Mouse (Mus musculus): Measurements from ENCODE around the gene Gal3st2. TPM values are rescaled to one million over a fixed set of nuclear protein-coding genes. Genes with fewer than 3 reads are reported as not detected.
"Not testable (repeated sequence)": the region's sequence is repeated elsewhere in the genome, so short reads cannot be mapped to it uniquely, and the experiment has no call there.

The Gal3st2 gene
- polyA plus RNA-seq, 1 experiment: not detected

- H3K4me1 ChIP-seq (ENCODE audit: control insufficient read depth, insufficient read depth, low read length); H3K27ac ChIP-seq (ENCODE audit: insufficient read depth, low read length); H3K4me3 ChIP-seq (ENCODE audit: insufficient read depth, low read length): not testable (repeated sequence)
Observed at GRCm38 (mm10) chr1:93890936-93891335, 29.8 kb downstream of the Gal3st2 start.

DNA sequence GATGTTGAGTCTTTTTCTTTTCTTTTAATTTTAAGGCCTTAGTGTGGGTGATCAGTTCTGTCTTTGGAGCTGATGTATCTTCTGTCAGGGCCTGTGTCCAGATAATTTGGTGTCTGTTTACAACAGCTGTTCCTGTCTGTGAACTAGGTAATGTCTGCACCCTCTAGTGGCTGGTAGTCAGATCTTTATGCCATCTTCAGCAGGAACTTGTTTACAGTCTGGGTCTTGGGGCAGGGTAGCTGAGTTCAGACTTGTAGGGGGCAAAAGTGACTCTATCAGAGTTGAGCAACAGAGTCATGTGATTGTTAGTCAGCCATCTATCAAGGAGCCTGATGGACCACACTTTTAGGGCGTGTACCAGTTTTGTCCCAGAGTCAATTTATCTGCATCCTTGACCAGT lies 36.3 kb downstream of the Gal3st2 start:
- H3K4me1 ChIP-seq (ENCODE audit: control insufficient read depth, insufficient read depth, low read length); H3K27ac ChIP-seq (ENCODE audit: insufficient read depth, low read length); H3K4me3 ChIP-seq (ENCODE audit: insufficient read depth, low read length): not testable (repeated sequence)

DNA sequence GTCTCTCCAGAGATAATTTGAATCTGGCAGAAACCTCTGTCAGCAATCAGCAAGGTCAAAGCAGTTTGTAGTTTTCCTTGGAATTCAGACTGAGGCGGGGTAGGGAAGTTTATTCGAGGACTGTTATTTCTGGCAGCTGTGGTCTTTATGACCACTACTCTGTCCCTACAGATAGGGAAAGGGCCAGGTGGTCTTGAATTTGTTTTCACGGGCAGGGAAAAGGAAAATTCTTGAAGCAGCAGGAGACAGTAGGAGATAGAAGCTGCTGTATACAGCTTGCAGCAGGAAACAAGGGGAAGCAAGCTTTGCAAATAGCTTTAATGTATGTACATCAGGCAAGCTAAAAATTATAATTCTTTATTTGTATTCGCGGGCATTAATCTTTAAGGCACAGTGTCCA lies 40.2 kb downstream of the Gal3st2 start:
- H3K27ac ChIP-seq (ENCODE audit: insufficient read depth, low read length); H3K4me1 ChIP-seq (ENCODE audit: control insufficient read depth, insufficient read depth, low read length); H3K4me3 ChIP-seq (ENCODE audit: insufficient read depth, low read length): not testable (repeated sequence)

DNA sequence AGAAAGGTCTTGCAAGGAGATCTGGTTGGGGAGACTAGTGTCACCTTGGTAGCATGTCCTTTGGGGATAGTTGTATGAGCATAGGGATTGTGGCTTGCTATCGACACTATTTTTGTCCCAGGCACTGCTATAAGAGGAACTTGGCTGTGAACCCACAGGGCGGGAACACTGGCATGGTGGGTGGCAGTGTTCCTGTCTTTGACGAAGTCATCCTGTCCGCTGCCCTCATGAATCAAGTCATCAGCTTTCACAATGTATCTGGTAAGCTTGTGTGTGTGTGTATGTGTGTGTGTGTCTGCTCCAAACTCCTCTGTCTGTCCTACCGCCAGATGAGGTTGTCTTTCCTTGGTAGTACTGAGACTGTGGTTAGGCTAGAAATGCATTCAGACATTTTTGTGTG lies 45.6 kb downstream of the Gal3st2 start:
- H3K4me1 ChIP-seq (ENCODE audit: control insufficient read depth, insufficient read depth, low read length); H3K27ac ChIP-seq (ENCODE audit: insufficient read depth, low read length); H3K4me3 ChIP-seq (ENCODE audit: insufficient read depth, low read length): not testable (repeated sequence)

DNA sequence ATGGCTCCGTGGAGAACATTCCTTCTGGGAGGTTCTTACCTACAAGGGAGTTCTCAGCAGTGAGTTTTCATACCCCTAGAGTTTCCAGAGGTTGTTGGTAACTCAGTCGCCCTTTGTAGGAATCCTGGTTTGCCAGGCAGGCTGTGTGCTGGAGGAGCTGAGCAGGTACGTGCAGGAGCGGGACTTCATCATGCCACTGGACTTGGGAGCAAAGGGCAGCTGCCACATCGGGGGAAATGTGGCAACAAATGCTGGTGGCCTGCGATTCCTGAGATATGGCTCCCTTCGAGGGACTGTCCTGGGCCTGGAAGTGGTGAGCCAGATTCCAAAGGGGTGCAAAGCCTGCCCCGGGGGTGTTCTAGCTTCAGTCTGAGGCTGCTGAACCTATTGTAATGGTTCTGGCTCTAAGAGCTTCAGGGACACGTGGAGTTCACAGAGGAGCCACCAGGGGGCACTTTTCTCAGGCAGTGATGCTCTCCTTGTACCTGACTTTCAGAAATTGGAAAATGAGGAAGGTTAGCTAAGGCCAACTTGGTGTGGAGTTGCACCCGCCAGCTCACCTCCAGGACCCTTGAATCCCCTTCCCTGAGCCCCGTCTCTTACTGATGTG lies 48.0 kb downstream of the Gal3st2 start:
- not testable (repeated sequence) for H3K4me3 ChIP-seq (ENCODE audit: insufficient read depth, low read length); H3K4me1 ChIP-seq (ENCODE audit: control insufficient read depth, insufficient read depth, low read length); H3K27ac ChIP-seq (ENCODE audit: insufficient read depth, low read length)

DNA sequence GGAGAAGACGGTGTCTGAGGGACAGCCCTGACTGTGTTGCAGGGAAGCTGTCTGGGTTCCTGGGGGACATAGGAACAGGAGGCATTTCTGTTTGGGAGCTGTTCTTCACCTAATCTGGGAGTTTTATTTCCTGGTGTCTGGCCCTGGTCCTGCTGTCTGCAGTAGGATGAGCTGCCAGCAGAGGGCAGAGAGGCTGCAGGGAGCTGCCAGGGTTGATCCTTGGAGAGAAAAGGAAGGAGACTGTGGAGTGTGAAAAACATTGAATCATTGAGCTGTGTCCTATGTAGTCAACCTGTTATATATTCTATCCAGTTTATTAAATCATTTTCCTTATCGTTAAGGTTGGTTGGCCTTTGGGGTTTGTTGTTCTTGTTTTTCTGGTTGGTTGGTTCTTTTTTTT lies 50.8 kb downstream of the Gal3st2 start:
- not testable (repeated sequence) for H3K4me3 ChIP-seq (ENCODE audit: insufficient read depth, low read length); H3K27ac ChIP-seq (ENCODE audit: insufficient read depth, low read length); H3K4me1 ChIP-seq (ENCODE audit: control insufficient read depth, insufficient read depth, low read length)

DNA sequence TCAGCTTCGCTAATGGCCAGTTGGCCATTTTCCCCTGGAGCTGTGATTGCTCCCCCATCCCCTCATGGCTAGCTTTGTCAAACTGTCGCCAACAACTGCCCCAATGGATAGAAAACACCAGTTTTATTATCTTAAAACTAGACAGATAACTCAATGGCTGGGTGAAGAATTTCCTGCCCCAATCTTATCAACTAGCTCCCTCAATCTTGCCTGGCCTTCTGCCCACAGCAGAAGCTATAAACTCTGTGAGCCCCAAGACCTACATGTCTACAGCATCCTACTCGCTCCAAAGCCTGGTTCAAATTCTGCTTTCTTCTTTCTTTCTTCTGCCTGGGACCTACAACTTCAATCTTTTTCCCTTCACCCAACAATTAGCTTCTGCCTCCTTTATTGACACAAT lies 56.1 kb downstream of the Gal3st2 start:
- H3K4me3 ChIP-seq (ENCODE audit: insufficient read depth, low read length); H3K4me1 ChIP-seq (ENCODE audit: control insufficient read depth, insufficient read depth, low read length); H3K27ac ChIP-seq (ENCODE audit: insufficient read depth, low read length): not testable (repeated sequence)

DNA sequence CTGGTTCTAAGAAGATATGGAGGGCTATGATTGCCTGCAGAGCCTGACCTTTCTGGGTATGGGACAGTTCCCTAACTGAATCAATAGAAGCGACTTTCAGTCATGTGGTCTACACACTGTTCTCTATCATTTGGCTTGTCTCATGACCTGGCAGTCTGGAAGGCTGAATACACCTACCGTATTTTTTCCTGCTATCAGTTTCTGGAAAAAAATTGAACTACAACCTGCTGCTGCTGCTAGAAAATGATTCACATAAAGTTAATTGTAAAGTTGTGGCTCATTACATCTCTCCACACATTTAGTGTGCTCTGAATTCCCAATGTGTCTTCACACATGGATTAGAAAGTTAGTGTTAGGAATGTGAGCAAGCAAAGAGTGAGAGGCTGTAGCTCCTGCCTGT lies 56.9 kb downstream of the Gal3st2 start, which contains the start of gene Gal3st2b:
Gene Gal3st2b (plus strand): TSS at position 301 of the 400 bp plus-strand sequence.
- not testable (repeated sequence) for H3K4me1 ChIP-seq (ENCODE audit: control insufficient read depth, insufficient read depth, low read length); H3K4me3 ChIP-seq (ENCODE audit: insufficient read depth, low read length); H3K27ac ChIP-seq (ENCODE audit: insufficient read depth, low read length)

GRCm38 (mm10) chr1:93918775-93919174 lies 57.7 kb downstream of the Gal3st2 start:
- not testable (repeated sequence) for H3K27ac ChIP-seq (ENCODE audit: insufficient read depth, low read length); H3K4me1 ChIP-seq (ENCODE audit: control insufficient read depth, insufficient read depth, low read length); H3K4me3 ChIP-seq (ENCODE audit: insufficient read depth, low read length)

DNA sequence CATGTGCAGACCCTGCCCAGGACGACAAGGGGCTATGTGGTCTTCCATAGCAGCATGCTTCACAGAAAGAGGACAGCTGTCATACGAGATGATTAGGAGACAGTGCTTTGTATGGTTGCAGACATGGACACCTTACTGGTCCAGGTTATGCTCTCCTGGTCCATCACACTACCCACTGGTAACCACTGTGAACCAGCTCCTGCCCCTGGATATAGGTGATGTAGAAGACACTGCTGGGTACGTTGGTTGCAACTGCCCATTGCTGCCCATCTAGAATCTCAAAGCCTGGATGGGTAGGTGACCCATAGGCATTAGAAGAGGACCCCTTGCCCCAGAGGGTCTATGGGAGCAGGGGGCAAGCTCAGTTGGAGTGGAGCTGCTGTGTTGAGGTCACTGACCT lies 58.2 kb downstream of the Gal3st2 start:
- not testable (repeated sequence) for H3K27ac ChIP-seq (ENCODE audit: insufficient read depth, low read length); H3K4me1 ChIP-seq (ENCODE audit: control insufficient read depth, insufficient read depth, low read length); H3K4me3 ChIP-seq (ENCODE audit: insufficient read depth, low read length)

DNA sequence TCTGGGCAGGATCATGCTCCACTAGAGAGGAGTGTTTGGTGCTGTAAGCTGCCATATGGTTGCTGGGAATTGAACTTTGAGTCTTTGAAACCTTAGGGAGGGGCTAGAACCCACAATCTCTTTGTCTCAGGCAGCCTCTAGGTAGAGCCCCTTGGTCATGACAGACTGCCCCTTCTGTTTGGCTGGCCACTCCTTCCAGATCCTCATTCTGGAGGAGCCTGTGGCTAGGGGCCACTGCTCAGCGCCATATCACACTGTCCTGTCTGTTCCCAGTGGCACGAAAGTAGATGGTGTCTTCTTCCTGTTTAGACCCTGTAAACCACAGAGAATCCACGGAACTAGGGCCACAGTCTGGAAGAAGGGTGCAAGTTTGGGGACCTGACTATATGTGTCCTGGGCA lies 61.5 kb downstream of the Gal3st2 start:
- not testable (repeated sequence) for H3K4me1 ChIP-seq (ENCODE audit: control insufficient read depth, insufficient read depth, low read length); H3K27ac ChIP-seq (ENCODE audit: insufficient read depth, low read length); H3K4me3 ChIP-seq (ENCODE audit: insufficient read depth, low read length)

DNA sequence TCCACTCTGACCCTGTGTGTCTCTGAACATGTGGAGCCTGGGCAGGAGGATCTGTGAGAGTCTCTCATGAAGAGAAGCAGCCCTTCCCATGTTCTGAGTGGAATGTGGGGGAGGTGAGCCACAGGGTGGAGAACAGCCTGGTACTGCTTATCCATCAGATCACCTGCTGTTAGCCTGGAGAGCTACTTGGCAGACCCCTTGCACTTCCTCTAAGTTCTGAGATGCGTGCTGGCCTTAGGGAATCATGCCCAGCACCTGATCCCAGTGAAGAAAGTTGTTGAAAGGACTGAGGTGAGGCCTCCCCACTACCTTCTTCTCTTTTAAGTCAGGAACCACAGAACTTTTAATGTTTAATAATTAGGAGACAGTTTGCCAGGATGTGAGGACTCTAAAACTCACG lies 62.0 kb downstream of the Gal3st2 start:
- H3K4me3 ChIP-seq (ENCODE audit: insufficient read depth, low read length); H3K27ac ChIP-seq (ENCODE audit: insufficient read depth, low read length): not testable (repeated sequence)

More for the DNA sequence above, 62.0 kb downstream of the Gal3st2 start:
- H3K4me1 ChIP-seq (ENCODE audit: control insufficient read depth, insufficient read depth, low read length): not testable (repeated sequence)

Other genes starting within 250 kb of the Gal3st2 start
- 100 and 115 TPM in 2 replicates for gene Stk25, start 202.6 kb upstream of the Gal3st2 start, polyA plus RNA-seq (2011; ENCODE audit: insufficient read length, low read depth, missing spikeins)
- gene Bok, start 175.6 kb upstream of the Gal3st2 start, polyA plus RNA-seq (2011; ENCODE audit: insufficient read length, low read depth, missing spikeins): 11.9 and 17.0 TPM in 2 replicates
- gene Atg4b, start 109.8 kb upstream of the Gal3st2 start, polyA plus RNA-seq (2011; ENCODE audit: insufficient read length, low read depth, missing spikeins): 92.8 and 110 TPM in 2 replicates
- 34.5 and 38.7 TPM in 2 replicates for gene Thap4, start 106.4 kb upstream of the Gal3st2 start, polyA plus RNA-seq (2011; ENCODE audit: insufficient read length, low read depth, missing spikeins)
- gene Dtymk, start 59.4 kb upstream of the Gal3st2 start, polyA plus RNA-seq (2011; ENCODE audit: insufficient read length, low read depth, missing spikeins): 81.7 and 95.6 TPM in 2 replicates
- gene Ing5, start 57.3 kb upstream of the Gal3st2 start, polyA plus RNA-seq (2011; ENCODE audit: insufficient read length, low read depth, missing spikeins): 10.6 and 10.7 TPM in 2 replicates
- 7.9 and 12.7 TPM in 2 replicates for gene D2hgdh, start 36.4 kb upstream of the Gal3st2 start, polyA plus RNA-seq (2011; ENCODE audit: insufficient read length, low read depth, missing spikeins)
- not detected in 2 replicates for gene Gal3st2b, start 57.0 kb downstream of the Gal3st2 start, polyA plus RNA-seq (2011; ENCODE audit: insufficient read length, low read depth, missing spikeins)
- 0.07 TPM in 1 of 2 replicates, not detected in the other for gene Gal3st2c, start 129.2 kb downstream of the Gal3st2 start, polyA plus RNA-seq (2011; ENCODE audit: insufficient read length, low read depth, missing spikeins)
- gene Neu4, start 159.1 kb downstream of the Gal3st2 start, polyA plus RNA-seq (2011; ENCODE audit: insufficient read length, low read depth, missing spikeins): not detected in 2 replicates
- gene Pdcd1, start 191.2 kb downstream of the Gal3st2 start, polyA plus RNA-seq (2011; ENCODE audit: insufficient read length, low read depth, missing spikeins): not detected in 2 replicates

Data from embryonic fibroblast, embryonic 13.5 days (primary cell).